Mouse (Mus musculus) small intestine, adult 2 months (tissue): Measurements from ENCODE around the gene Izumo1r. TPM values are rescaled to one million over a fixed set of nuclear protein-coding genes. Genes with fewer than 3 reads are reported as not detected.
"Not testable (repeated sequence)": the region's sequence is repeated elsewhere in the genome, so short reads cannot be mapped to it uniquely, and the experiment has no call there.

ENCODE experiments used
- H3K27ac ChIP-seq: fragments of 200-500 bp; 2 replicates; pipeline ENCODE4 v1.5.1; 2012; ENCODE audit warnings: low read depth, low read length, control low read depth, inconsistent platforms; ENCODE audit not compliant: insufficient read depth
- H3K27me3 ChIP-seq: fragments of 200-500 bp; 2 replicates; pipeline ENCODE4 v1.6.1; 2012; ENCODE audit warnings: mild to moderate bottlenecking, moderate library complexity, low read length, inconsistent platforms; ENCODE audit not compliant: control insufficient read depth, insufficient read depth
- H3K36me3 ChIP-seq: fragments of 200-500 bp; 2 replicates; pipeline ENCODE4 v1.6.1; 2012; ENCODE audit warnings: mild to moderate bottlenecking, low read length, control low read depth, inconsistent platforms; ENCODE audit not compliant: control insufficient read depth, insufficient read depth
- H3K4me1 ChIP-seq: fragments of 200-500 bp; 2 replicates; pipeline ENCODE4 v1.6.1; 2012; ENCODE audit warnings: low read length, inconsistent platforms, mixed read lengths; ENCODE audit not compliant: control insufficient read depth, insufficient read depth, insufficient read length
- H3K4me3 ChIP-seq: fragments of 200-500 bp; 2 replicates; pipeline ENCODE4 v1.5.1; 2012; ENCODE audit warnings: low read depth, mild to moderate bottlenecking, control low read depth, inconsistent platforms, low read length, moderate library complexity
- CTCF ChIP-seq: fragments of 200-500 bp; IDR thresholded peaks from 2 replicates; pipeline ENCODE4 v1.5.1; 2012; ENCODE audit warnings: low read depth, mild to moderate bottlenecking, control low read depth, inconsistent platforms, low read length, moderate library complexity, mixed read lengths; ENCODE audit not compliant: insufficient replicate concordance, insufficient read length; ENCODE audit errors: extremely low read depth
- POLR2A ChIP-seq: fragments of 200-500 bp; IDR thresholded peaks from 2 replicates; pipeline ENCODE4 v1.6.1; 2012; ENCODE audit warnings: low read depth, mild to moderate bottlenecking, control low read depth, inconsistent platforms, low read length, moderate library complexity
- WGBS: fragments of 180-500 bp; shearing (Covaris S2); methylation state at CpG from one replicate; pipeline ENCODE4 v1.1.7; 2018; 5-methylcytosine and 5-hydroxymethylcytosine counted together
- polyA plus RNA-seq: library from polyadenylated mRNA; depleted of rRNA; stranded (reverse); fragments of >200 nt; gene quantifications from 2 replicates; pipeline ENCODE4 v1.2.3, GENCODE M21; 2012

Gene Izumo1r
- polyA plus RNA-seq, 1 experiment, result 3.1 TPM

- no peaks in the 10 kb centered on the region for H3K27me3 ChIP-seq
- TF ChIP-seq POLR2A (no peak), CTCF (no peak)
- peaks cover 4% of the 10 kb centered on the region; the same call in 1 of the 2 replicates for H3K4me1 ChIP-seq
- H3K27ac ChIP-seq, result no peak overlapping the region
- H3K4me3 ChIP-seq, result no peak overlapping the region
- WGBS, result 92% methylated on average over 5 of the region's 5 CpGs
- no peaks in the 10 kb centered on the region for H3K36me3 ChIP-seq
Measured at GRCm38 (mm10) chr9:14891891-14892290, 11.9 kb downstream of the Izumo1r start.

GRCm38 (mm10) chr9:14890699-14891098, 13.1 kb downstream of the Izumo1r start:
- H3K4me1 ChIP-seq, result peaks cover 4% of the 10 kb centered on the region; the same call in 1 of the 2 replicates
- TF ChIP-seq POLR2A (no peak), CTCF (no peak)
- no peaks in the 10 kb centered on the region for H3K36me3 ChIP-seq
- no peak overlapping the region for H3K4me3 ChIP-seq
- H3K27me3 ChIP-seq, result no peaks in the 10 kb centered on the region
- WGBS, result 96% methylated on average over 3 of the region's 3 CpGs
- H3K27ac ChIP-seq, result no peak overlapping the region

- H3K36me3 ChIP-seq, result no peaks in the 10 kb centered on the region
- no peak overlapping the region for H3K4me3 ChIP-seq
- no peaks in the 10 kb centered on the region for H3K27me3 ChIP-seq
- TF ChIP-seq CTCF (no peak), POLR2A (no peak)
- WGBS, result 56% methylated on average over 6 of the region's 6 CpGs
- no peak overlapping the region for H3K27ac ChIP-seq
- H3K4me1 ChIP-seq, result peaks cover 4% of the 10 kb centered on the region; the same call in 1 of the 2 replicates
Measured at GRCm38 (mm10) chr9:14888671-14889070, 15.1 kb downstream of the Izumo1r start.

GRCm38 (mm10) chr9:14887787-14888382, 15.9 kb downstream of the Izumo1r start:
- Histone ChIP-seq H3K27me3 (no peaks in the 10 kb centered on the region), H3K36me3 (no peaks in the 10 kb centered on the region), H3K4me3 (no peak overlapping the region), H3K4me1 (peaks cover 4% of the 10 kb centered on the region; the same call in 1 of the 2 replicates), H3K27ac (no peak overlapping the region)
- TF ChIP-seq POLR2A, result no peak
- WGBS, result 50% methylated on average over 6 of the region's 6 CpGs

GRCm38 (mm10) chr9:14885954-14886353, 17.8 kb downstream of the Izumo1r start:
- Histone ChIP-seq H3K4me1 (peaks cover 4% of the 10 kb centered on the region; the same call in 1 of the 2 replicates), H3K36me3 (no peaks in the 10 kb centered on the region), H3K4me3 (no peak overlapping the region), H3K27me3 (no peaks in the 10 kb centered on the region), H3K27ac (no peak overlapping the region)
- WGBS, result 63% methylated on average over 1 of the region's 1 CpGs
- TF ChIP-seq POLR2A (no peak), CTCF (no peak)

- TF ChIP-seq CTCF (no peak), POLR2A (no peak)
- H3K27me3 ChIP-seq, result no peaks in the 10 kb centered on the region
Measured at GRCm38 (mm10) chr9:14885151-14885550, 18.6 kb downstream of the Izumo1r start.

GRCm38 (mm10) chr9:14884641-14885040, 19.1 kb downstream of the Izumo1r start:
- Histone ChIP-seq H3K4me1 (peaks cover 4% of the 10 kb centered on the region; the same call in 1 of the 2 replicates), H3K36me3 (no peaks in the 10 kb centered on the region), H3K27me3 (no peaks in the 10 kb centered on the region), H3K4me3 (no peak overlapping the region), H3K27ac (no peak overlapping the region)
- TF ChIP-seq POLR2A, result no peak
- no peak for TF ChIP-seq CTCF
- WGBS, result 59% methylated on average over 4 of the region's 4 CpGs

More at GRCm38 (mm10) chr9:14885151-14885550, 18.6 kb downstream of the Izumo1r start:
- H3K4me1 ChIP-seq, result peaks cover 4% of the 10 kb centered on the region; the same call in 1 of the 2 replicates
- H3K36me3 ChIP-seq, result no peaks in the 10 kb centered on the region
- no peak overlapping the region for H3K4me3 ChIP-seq
- no peak overlapping the region for H3K27ac ChIP-seq

- 30% methylated on average over 8 of the region's 8 CpGs for WGBS
- not testable (repeated sequence) for H3K27ac ChIP-seq, H3K27me3 ChIP-seq, H3K4me3 ChIP-seq, H3K4me1 ChIP-seq, H3K36me3 ChIP-seq
Measured at GRCm38 (mm10) chr9:14876566-14876965, 27.2 kb downstream of the Izumo1r start.
